Comparison of ENCODE assay signal across 14 mouse cellular contexts in genomic region chr9:109968351-109969116, GRCm38 (mm10). TPM values are rescaled to one million over a fixed set of nuclear protein-coding genes. Genes with fewer than 3 reads are reported as not detected.
DNase-seq lines count a peak whose midpoint lies in the region; ATAC-seq lines count a peak whose summit lies in the region.
"Had no signal": no experiment of that assay in that cellular context is flagged by ENCODE, and none has a peak within 500 bp of the region (broad histone marks: within the 10 kb centered on the region; RNA-seq: fewer than 3 reads in every experiment).

No protein-coding gene starts in this region.

- 55% methylated on average over 4 of the region's 4 CpGs for WGBS in lung, embryonic 16.5 days
- 67% methylated on average over 4 of the region's 4 CpGs for WGBS in hindbrain, embryonic 13.5 days
- WGBS in midbrain, embryonic 13.5 days, result 79% methylated on average over 4 of the region's 4 CpGs

- peak; percentile 35 for DNase-seq in frontal cortex, postnatal 36 days (ENCODE audit: low spot score in 2 of 2)
- no peak for DNase-seq in frontal cortex, postnatal 14 days (ENCODE audit: low spot score in 2 of 2)
- no peak for DNase-seq in lung, adult 18-20 months
- DNase-seq in c-Kit-positive CD71-positive TER-119-positive erythroid progenitor cells, embryonic 14.5 days (ENCODE audit: low spot score), result peak; percentile 3
- peak; percentile 48 for DNase-seq in skeletal muscle tissue, adult 2 months (ENCODE audit: low read depth, low spot score)
- DNase-seq: adrenal gland, adult 2 months; cerebellum, adult 9-10 months; kidney, adult 8-10 months; right cerebral cortex, postnatal 14 days had no signal

- no peak overlapping the region for H3K27ac ChIP-seq in lung, embryonic 16.5 days (ENCODE audit: low read length)
- no peak overlapping the region for H3K27ac ChIP-seq in hindbrain, embryonic 13.5 days
- H3K27ac ChIP-seq in midbrain, embryonic 13.5 days, result no peak overlapping the region
- H3K27ac ChIP-seq: forebrain, embryonic 12.5 days; lung, embryonic 15.5 days had no signal

- no peak overlapping the region for H3K9ac ChIP-seq in lung, embryonic 16.5 days (ENCODE audit: low read length)
- H3K9ac ChIP-seq in hindbrain, embryonic 13.5 days, result no peak overlapping the region
- H3K9ac ChIP-seq in midbrain, embryonic 13.5 days (replicated peaks), result no peak overlapping the region
- H3K9ac ChIP-seq: forebrain, embryonic 12.5 days; lung, embryonic 15.5 days had no signal

- H3K27me3 ChIP-seq in lung, embryonic 16.5 days (ENCODE audit: control insufficient read depth, insufficient read depth, low read depth, low read length), result no peaks in the 10 kb centered on the region
- H3K27me3 ChIP-seq in hindbrain, embryonic 13.5 days, result no peaks in the 10 kb centered on the region
- H3K27me3 ChIP-seq in midbrain, embryonic 13.5 days, result no peaks in the 10 kb centered on the region
- H3K27me3 ChIP-seq: forebrain, embryonic 12.5 days; lung, embryonic 15.5 days had no signal

- H3K4me3 ChIP-seq in lung, embryonic 16.5 days (ENCODE audit: low read length), result no peak overlapping the region
- no peak overlapping the region for H3K4me3 ChIP-seq in hindbrain, embryonic 13.5 days
- no peak overlapping the region for H3K4me3 ChIP-seq in midbrain, embryonic 13.5 days (replicated peaks)
- H3K4me3 ChIP-seq: forebrain, embryonic 12.5 days; lung, embryonic 15.5 days had no signal

- H3K4me2 ChIP-seq in lung, embryonic 16.5 days (ENCODE audit: low read depth, low read length), result no peak overlapping the region
- H3K4me2 ChIP-seq in hindbrain, embryonic 13.5 days, result no peak overlapping the region
- H3K4me2 ChIP-seq in midbrain, embryonic 13.5 days (replicated peaks), result no peak overlapping the region
- H3K4me2 ChIP-seq: forebrain, embryonic 12.5 days; lung, embryonic 15.5 days had no signal

- 0 out of 2 replicates have a peak, but pooled peaks have one; percentile 2 for ATAC-seq in lung, embryonic 16.5 days (ENCODE audit: low read depth)
- no peak for ATAC-seq in hindbrain, embryonic 13.5 days (ENCODE audit: low FRiP score)
- ATAC-seq in midbrain, embryonic 13.5 days, result no peak

- H3K36me3 ChIP-seq in lung, embryonic 16.5 days (ENCODE audit: control insufficient read depth, insufficient read depth, low read length), result no peaks in the 10 kb centered on the region
- H3K36me3 ChIP-seq in hindbrain, embryonic 13.5 days, result no peaks in the 10 kb centered on the region
- no peaks in the 10 kb centered on the region for H3K36me3 ChIP-seq in midbrain, embryonic 13.5 days
- H3K36me3 ChIP-seq: forebrain, embryonic 12.5 days; lung, embryonic 15.5 days had no signal

- H3K9me3 ChIP-seq in lung, embryonic 16.5 days (ENCODE audit: control insufficient read depth, low read length), result no peaks in the 10 kb centered on the region
- H3K9me3 ChIP-seq in hindbrain, embryonic 13.5 days, result no peaks in the 10 kb centered on the region
- H3K9me3 ChIP-seq in midbrain, embryonic 13.5 days, result no peaks in the 10 kb centered on the region
- H3K9me3 ChIP-seq: forebrain, embryonic 12.5 days; lung, embryonic 15.5 days had no signal

- H3K4me1 ChIP-seq in lung, embryonic 16.5 days (replicated peaks; ENCODE audit: control insufficient read depth, insufficient read depth, low read length), result no peaks in the 10 kb centered on the region
- H3K4me1 ChIP-seq in hindbrain, embryonic 13.5 days (replicated peaks), result peaks cover 5% of the 10 kb centered on the region; the same call in 1 of the 2 replicates
- no peaks in the 10 kb centered on the region for H3K4me1 ChIP-seq in midbrain, embryonic 13.5 days (replicated peaks)
- H3K4me1 ChIP-seq: lung, embryonic 15.5 days had no signal

RNA-seq across cellular contexts. Expression of gene Map4, which starts 37.3 kb away (rescaled TPM):
- 52.4 and 56.2 TPM in 2 replicates for polyA plus RNA-seq in lung, embryonic 16.5 days (2015; fragmentation: Nextera tagmentation; extraction: Ambion mirVana)
- 156 and 166 TPM in 2 replicates for polyA plus RNA-seq in hindbrain, embryonic 13.5 days (2015; fragmentation: Nextera tagmentation; extraction: Ambion mirVana)
- polyA plus RNA-seq in midbrain, embryonic 13.5 days (2015; fragmentation: Nextera tagmentation; extraction: Ambion mirVana), result 127 and 129 TPM in 2 replicates

Comparison
In these comparisons a context has a peak if more than half of its experiments do, and no peak if none do; other contexts are left out.
1. DNase-seq: peak in frontal cortex, postnatal 36 days (2 of 2), c-Kit-positive CD71-positive TER-119-positive erythroid progenitor cells, embryonic 14.5 days (single experiment) and skeletal muscle tissue, adult 2 months (single experiment); none in frontal cortex, postnatal 14 days (0 of 2) and lung, adult 18-20 months (0 of 2).